Comparison of ENCODE assay signal across 8 mouse cellular contexts in the genomic region with DNA sequence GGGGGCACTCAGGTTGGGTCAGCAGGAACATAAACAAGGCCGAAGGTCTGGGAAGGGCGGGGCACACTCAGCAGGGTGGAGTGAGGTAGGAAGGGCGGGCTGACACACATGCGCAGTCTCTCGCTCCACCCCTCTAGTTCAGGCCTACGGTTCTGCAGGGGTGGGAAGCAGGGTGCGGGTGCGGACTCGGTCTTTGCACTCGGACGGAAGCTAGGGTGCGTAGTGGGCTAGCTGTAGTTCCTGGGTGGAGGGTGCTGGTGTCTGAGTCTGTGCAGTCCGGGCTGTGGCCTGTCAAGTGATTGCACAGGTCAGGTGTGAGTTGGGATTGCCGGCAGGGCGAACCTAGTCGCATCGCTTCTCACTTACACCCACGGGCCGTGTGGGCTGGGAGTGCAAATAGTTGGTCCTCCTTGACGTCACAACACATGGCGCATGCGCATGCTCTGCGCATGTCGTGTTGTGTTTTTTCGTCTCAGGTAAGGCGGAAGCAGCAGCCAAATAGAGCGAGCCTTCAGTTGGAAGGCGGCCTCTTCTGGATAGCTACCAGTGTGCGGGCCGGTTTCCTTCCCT. TPM values are rescaled to one million over a fixed set of nuclear protein-coding genes. Genes with fewer than 3 reads are reported as not detected.
DNase-seq lines count a peak whose midpoint lies in the region; ATAC-seq and TF ChIP-seq lines count a peak whose summit lies in the region.

No protein-coding gene starts in this region.

- no peak for TF ChIP-seq RAD21 in CH12.LX (IDR thresholded peaks at IDR 0.05; ENCODE audit: low read depth, low read length)

- no peak for TF ChIP-seq CTCF in CH12.LX (conservative IDR thresholded peaks at IDR 0.05 in 1 of 2, IDR thresholded peaks at IDR 0.05 in 1 of 2; ENCODE audit: low read depth in 2 of 2, low read length in 2 of 2)

- H3K36me3 ChIP-seq in CH12.LX (replicated peaks in 1 of 2; ENCODE audit: control insufficient read depth in 1 of 2, insufficient read depth in 1 of 2, low read length in 1 of 2), result peaks cover 2 to 42% of the 10 kb centered on the region in 2 experiments
- no peaks in the 10 kb centered on the region for H3K36me3 ChIP-seq in forebrain, embryonic 11.5 days (ENCODE audit: control insufficient read depth, insufficient read depth, low read length)
- H3K36me3 ChIP-seq in heart, embryonic 16.5 days (ENCODE audit: control insufficient read depth, insufficient read depth), result peaks cover 6% of the 10 kb centered on the region
- H3K36me3 ChIP-seq in liver, embryonic 15.5 days (replicated peaks), result peaks cover 15% of the 10 kb centered on the region
- peaks cover 6% of the 10 kb centered on the region for H3K36me3 ChIP-seq in neural tube, embryonic 12.5 days

- DNase-seq in CH12.LX (ENCODE audit: extremely low read depth), result peak; percentile 98
- peak; percentile 94 for DNase-seq in c-Kit-positive CD71-positive TER-119-negative erythroid progenitor cells, embryonic 14.5 days (ENCODE audit: low read depth)
- peak; percentile 93 for DNase-seq in forebrain, embryonic 11.5 days (ENCODE audit: low spot score)
- peak; percentile 96 to 97 for DNase-seq in kidney, postnatal 36 days
- peak; percentile 99 for DNase-seq in telencephalon, adult 2 months (ENCODE audit: low read depth, low spot score)

- ATAC-seq in forebrain, embryonic 11.5 days (replicated peaks; ENCODE audit: low FRiP score), result peak; percentile 95
- ATAC-seq in heart, embryonic 16.5 days (replicated peaks; ENCODE audit: extremely low read depth, insufficient read depth, low FRiP score), result peak; percentile 97
- peak; percentile 99 for ATAC-seq in liver, embryonic 15.5 days (ENCODE audit: insufficient read depth)
- ATAC-seq in neural tube, embryonic 12.5 days (ENCODE audit: low FRiP score, low read depth), result peak; percentile 94

- peaks cover 6 to 19% of the 10 kb centered on the region in 2 experiments for H3K4me1 ChIP-seq in CH12.LX (ENCODE audit: control insufficient read depth in 1 of 2, insufficient read depth in 2 of 2)
- no peaks in the 10 kb centered on the region; the same call in 1 of the 2 replicates for H3K4me1 ChIP-seq in forebrain, embryonic 11.5 days (replicated peaks; ENCODE audit: control insufficient read depth, insufficient read depth, low read length)
- H3K4me1 ChIP-seq in heart, embryonic 16.5 days (ENCODE audit: control insufficient read depth, insufficient read depth, low read length), result peaks cover 12% of the 10 kb centered on the region
- peaks cover 34% of the 10 kb centered on the region for H3K4me1 ChIP-seq in liver, embryonic 15.5 days (replicated peaks)
- peaks cover 11% of the 10 kb centered on the region for H3K4me1 ChIP-seq in neural tube, embryonic 12.5 days

- H3K27me3 ChIP-seq in CH12.LX (replicated peaks), result no peaks in the 10 kb centered on the region
- no peaks in the 10 kb centered on the region for H3K27me3 ChIP-seq in forebrain, embryonic 11.5 days (ENCODE audit: control insufficient read depth, insufficient read depth, low read length)
- H3K27me3 ChIP-seq in heart, embryonic 16.5 days (ENCODE audit: control insufficient read depth, insufficient read depth, low read length), result no peaks in the 10 kb centered on the region
- H3K27me3 ChIP-seq in liver, embryonic 15.5 days, result no peaks in the 10 kb centered on the region
- H3K27me3 ChIP-seq in neural tube, embryonic 12.5 days (replicated peaks), result no peaks in the 10 kb centered on the region

- dilution Hi-C loops in CH12.LX (cut with MboI; ENCODE audit: extremely low pct_ligation_motif_present, extremely low pct_unique_long_range_greater_than_20kb, low sequenced_read_pairs), result no loop called here

- TF ChIP-seq EP300 in CH12.LX (IDR thresholded peaks at IDR 0.05; ENCODE audit: low read length), result no peak

- peak overlapping the region; percentile 41 to 78 (median 56) for H3K4me3 ChIP-seq in CH12.LX (replicated peaks in 1 of 3; ENCODE audit: low read depth in 2 of 3, low read length in 2 of 3, poor library complexity in 1 of 3)
- peak overlapping the region; percentile 47 for H3K4me3 ChIP-seq in forebrain, embryonic 11.5 days (ENCODE audit: low read depth, low read length)
- H3K4me3 ChIP-seq in heart, embryonic 16.5 days (ENCODE audit: low read length), result peak overlapping the region; percentile 66
- H3K4me3 ChIP-seq in liver, embryonic 15.5 days (replicated peaks), result peak overlapping the region; percentile 62
- H3K4me3 ChIP-seq in neural tube, embryonic 12.5 days, result peak overlapping the region; percentile 52

- H3K9ac ChIP-seq in CH12.LX (ENCODE audit: insufficient read depth, low read depth), result peak overlapping the region; percentile 84
- peak overlapping the region; percentile 66 for H3K9ac ChIP-seq in forebrain, embryonic 11.5 days (ENCODE audit: low read length)
- H3K9ac ChIP-seq in heart, embryonic 16.5 days (ENCODE audit: low read length), result peak overlapping the region; percentile 80
- peak overlapping the region; percentile 58 for H3K9ac ChIP-seq in liver, embryonic 15.5 days
- peak overlapping the region; percentile 64 for H3K9ac ChIP-seq in neural tube, embryonic 12.5 days

- no peaks in the 10 kb centered on the region for H3K79me2 ChIP-seq in CH12.LX (replicated peaks; ENCODE audit: control insufficient read depth, extremely low read depth, insufficient read depth, poor library complexity, severe bottlenecking)

- in situ Hi-C loops in CH12.LX (cut with MboI; ENCODE audit: low pct_ligation_motif_present, low pct_unique_long_range_greater_than_20kb, low sequenced_read_pairs), result no loop called here

- no peaks in the 10 kb centered on the region for H3K9me3 ChIP-seq in CH12.LX (replicated peaks; ENCODE audit: low read length)
- H3K9me3 ChIP-seq in forebrain, embryonic 11.5 days (ENCODE audit: control insufficient read depth, low read length), result no peaks in the 10 kb centered on the region
- H3K9me3 ChIP-seq in heart, embryonic 16.5 days (replicated peaks; ENCODE audit: control insufficient read depth, low read length), result no peaks in the 10 kb centered on the region
- H3K9me3 ChIP-seq in liver, embryonic 15.5 days (replicated peaks), result no peaks in the 10 kb centered on the region
- no peaks in the 10 kb centered on the region for H3K9me3 ChIP-seq in neural tube, embryonic 12.5 days

- TF ChIP-seq POLR2A in CH12.LX (IDR thresholded peaks at IDR 0.05; ENCODE audit: low read depth, low read length), result peak; percentile 94

- H3K27ac ChIP-seq in CH12.LX (ENCODE audit: insufficient read depth, low read depth), result peak overlapping the region; percentile 94
- H3K27ac ChIP-seq in forebrain, embryonic 11.5 days (ENCODE audit: low read depth, low read length), result peak overlapping the region; percentile 72
- peak overlapping the region; percentile 91 for H3K27ac ChIP-seq in heart, embryonic 16.5 days (ENCODE audit: low read length)
- H3K27ac ChIP-seq in liver, embryonic 15.5 days (replicated peaks), result peak overlapping the region; percentile 98
- H3K27ac ChIP-seq in neural tube, embryonic 12.5 days, result peak overlapping the region; percentile 89

- WGBS in forebrain, embryonic 11.5 days, result 0% methylated on average over 30 of the region's 30 CpGs
- WGBS in heart, embryonic 16.5 days, result 1% methylated on average over 30 of the region's 30 CpGs
- WGBS in liver, embryonic 15.5 days (ENCODE audit: insufficient replicate concordance), result under 1% methylated on average over 30 of the region's 30 CpGs
- WGBS in neural tube, embryonic 12.5 days, result under 1% methylated on average over 30 of the region's 30 CpGs

- peak overlapping the region; percentile 81 for H3K4me2 ChIP-seq in CH12.LX (ENCODE audit: insufficient read depth, low read depth, poor library complexity, severe bottlenecking)
- H3K4me2 ChIP-seq in forebrain, embryonic 11.5 days (ENCODE audit: low read depth, low read length, severe bottlenecking), result peak overlapping the region; percentile 78
- peak overlapping the region; percentile 85 for H3K4me2 ChIP-seq in heart, embryonic 16.5 days (ENCODE audit: low read depth, low read length)
- peak overlapping the region; percentile 80 for H3K4me2 ChIP-seq in liver, embryonic 15.5 days
- peak overlapping the region; percentile 80 for H3K4me2 ChIP-seq in neural tube, embryonic 12.5 days (replicated peaks)

RNA-seq across cellular contexts. Expression of a gene that starts 0.5 kb away (rescaled TPM):
- 12.1 and 14.3 TPM in 2 replicates for total RNA-seq in CH12.LX (2012; rRNA removed)
- 10.3 and 13.1 TPM in 2 replicates for total RNA-seq in CH12.LX (2014; rRNA removed)
- 10.2 and 11.1 TPM in 2 replicates for polyA plus RNA-seq in CH12.LX (2012; ENCODE audit: insufficient read length, low read depth)
- 11.5 and 12.5 TPM in 2 replicates for polyA plus RNA-seq in forebrain, embryonic 11.5 days (2014; fragmentation: Nextera tagmentation; extraction: Ambion mirVana)
- 17.9 and 18.5 TPM in 2 replicates for polyA plus RNA-seq in heart, embryonic 16.5 days (2015; fragmentation: Nextera tagmentation; extraction: Ambion mirVana)
- polyA plus RNA-seq in liver, embryonic 15.5 days (2015; fragmentation: Nextera tagmentation; extraction: Ambion mirVana), result 5.7 and 5.9 TPM in 2 replicates
- polyA plus RNA-seq in neural tube, embryonic 12.5 days (2016; fragmentation: Nextera tagmentation; extraction: Ambion mirVana), result 17.0 TPM in 2 replicates

RNA-seq across cellular contexts. Expression of a gene that starts 21.4 kb away (rescaled TPM):
- total RNA-seq in CH12.LX (2012; rRNA removed), result 13.7 and 16.9 TPM in 2 replicates
- total RNA-seq in CH12.LX (2014; rRNA removed), result 16.2 and 16.3 TPM in 2 replicates
- polyA plus RNA-seq in CH12.LX (2012; ENCODE audit: insufficient read length, low read depth), result 18.7 and 24.6 TPM in 2 replicates
- polyA plus RNA-seq in forebrain, embryonic 11.5 days (2014; fragmentation: Nextera tagmentation; extraction: Ambion mirVana), result 22.9 and 24.9 TPM in 2 replicates
- 13.0 and 13.4 TPM in 2 replicates for polyA plus RNA-seq in heart, embryonic 16.5 days (2015; fragmentation: Nextera tagmentation; extraction: Ambion mirVana)
- polyA plus RNA-seq in liver, embryonic 15.5 days (2015; fragmentation: Nextera tagmentation; extraction: Ambion mirVana), result 9.4 TPM in 2 replicates
- 12.4 and 14.0 TPM in 2 replicates for polyA plus RNA-seq in neural tube, embryonic 12.5 days (2016; fragmentation: Nextera tagmentation; extraction: Ambion mirVana)

RNA-seq across cellular contexts. Expression of a gene that starts 23.5 kb away (rescaled TPM):
- total RNA-seq in CH12.LX (2012; rRNA removed), result 168 and 204 TPM in 2 replicates
- 278 and 286 TPM in 2 replicates for total RNA-seq in CH12.LX (2014; rRNA removed)
- 196 TPM in 2 replicates for polyA plus RNA-seq in CH12.LX (2012; ENCODE audit: insufficient read length, low read depth)
- polyA plus RNA-seq in forebrain, embryonic 11.5 days (2014; fragmentation: Nextera tagmentation; extraction: Ambion mirVana), result 267 and 282 TPM in 2 replicates
- polyA plus RNA-seq in heart, embryonic 16.5 days (2015; fragmentation: Nextera tagmentation; extraction: Ambion mirVana), result 154 and 172 TPM in 2 replicates
- polyA plus RNA-seq in liver, embryonic 15.5 days (2015; fragmentation: Nextera tagmentation; extraction: Ambion mirVana), result 110 and 114 TPM in 2 replicates
- polyA plus RNA-seq in neural tube, embryonic 12.5 days (2016; fragmentation: Nextera tagmentation; extraction: Ambion mirVana), result 187 TPM in 2 replicates

RNA-seq across cellular contexts. Expression of a gene that starts 35.9 kb away (rescaled TPM):
- total RNA-seq in CH12.LX (2012; rRNA removed) (0.04 TPM in 1 of 2 replicates, not detected in the other), CH12.LX (2014; rRNA removed) (not detected in 2 replicates)
- not detected in 2 replicates for polyA plus RNA-seq in CH12.LX (2012; ENCODE audit: insufficient read length, low read depth)
- polyA plus RNA-seq in forebrain, embryonic 11.5 days (2014; fragmentation: Nextera tagmentation; extraction: Ambion mirVana), result not detected in 2 replicates
- polyA plus RNA-seq in heart, embryonic 16.5 days (2015; fragmentation: Nextera tagmentation; extraction: Ambion mirVana), result 0.14 TPM in 1 of 2 replicates, not detected in the other
- polyA plus RNA-seq in liver, embryonic 15.5 days (2015; fragmentation: Nextera tagmentation; extraction: Ambion mirVana), result not detected in 2 replicates
- polyA plus RNA-seq in neural tube, embryonic 12.5 days (2016; fragmentation: Nextera tagmentation; extraction: Ambion mirVana), result not detected in 2 replicates

Comparison
In these comparisons a context has a peak if more than half of its experiments do, and no peak if none do; other contexts are left out.
1. Peak in every context shown above with its lines: DNase-seq, ATAC-seq, H3K4me3 ChIP-seq and H3K27ac ChIP-seq.